Mouse (Mus musculus): ENCODE measurements around the gene Rbfox1.

GRCm38 (mm10) chr16:6242468-6242867, 357.3 kb downstream of the Rbfox1 start:
- no peak for TF ChIP-seq POLR2A (IDR thresholded peaks at IDR 0.05; ENCODE audit: insufficient read depth, low read depth, low read length)
- TF ChIP-seq CTCF (IDR thresholded peaks at IDR 0.05) = no peak
- no peak for TF ChIP-seq EP300 (IDR thresholded peaks at IDR 0.05; ENCODE audit: insufficient read depth, low read depth, low read length)
